Mouse (Mus musculus) neural tube, postnatal 0 days (tissue): ENCODE results near the gene Zdhhc23. TPM values are rescaled to one million over a fixed set of nuclear protein-coding genes. Genes with fewer than 3 reads are reported as not detected.

ENCODE experiments used
- microRNA-seq: library from miRNA; unstranded; fragments of <30 nt; microRNA quantifications from one replicate; pipeline ENCODE4, GENCODE M21; 2016
- polyA plus RNA-seq: library from polyadenylated mRNA; unstranded; fragments of >200 nt; fragmentation: Nextera tagmentation; extraction: Ambion mirVana; gene quantifications from 2 replicates; pipeline ENCODE4 v1.2.1, GENCODE M21; 2015

Zdhhc23 gene
- 2.1 and 2.2 TPM in 2 replicates for polyA plus RNA-seq

GRCm38 (mm10) chr16:43979328-43980109, at the start of gene Zdhhc23:
Zdhhc23 (minus strand) TSS chr16:43979791.

GRCm38 (mm10) chr16:43926341-43926859, 53.2 kb downstream of the Zdhhc23 start, which contains the start of gene Qtrt2:
Qtrt2 (minus strand) TSS chr16:43926809.

Small RNA genes within 50 kb of the gene (microRNA-seq; reads per million reads assigned to microRNA genes)
- gene Mir3470b, result not detected

Other genes with a start within 250 kb of the Zdhhc23 start
- not detected in 2 replicates for gene Drd3, start 225.8 kb downstream of the Zdhhc23 start, polyA plus RNA-seq
- 4.0 and 4.6 TPM in 2 replicates for gene Ccdc191, start 90.0 kb downstream of the Zdhhc23 start, polyA plus RNA-seq
- gene Qtrt2, start 53.0 kb downstream of the Zdhhc23 start, polyA plus RNA-seq, result 12.5 and 12.8 TPM in 2 replicates
- 2.8 and 3.3 TPM in 2 replicates for gene Gramd1c, start 83.6 kb upstream of the Zdhhc23 start, polyA plus RNA-seq
- 153 and 170 TPM in 2 replicates for gene Atp6v1a, start 159.9 kb upstream of the Zdhhc23 start, polyA plus RNA-seq
- gene Naa50, start 160.0 kb upstream of the Zdhhc23 start, polyA plus RNA-seq, result 47.4 and 52.7 TPM in 2 replicates
- gene Usf3, start 193.5 kb upstream of the Zdhhc23 start, polyA plus RNA-seq, result 2.6 and 2.9 TPM in 2 replicates